Mouse (Mus musculus) hindbrain, embryonic 12.5 days (tissue): ENCODE data around the gene Creb3l2. TPM values are rescaled to one million over a fixed set of nuclear protein-coding genes. Genes with fewer than 3 reads are reported as not detected.
A peak's percentile ranks its signal among the peaks of the same experiment; 100 is the strongest.

Experiments used
- ATAC-seq: fragments of 200-750 bp; cut with Nextera tagmentation; 2 replicates; pipeline ENCODE4 v1.8.0; 2017; ENCODE audit warnings: moderate TSS enrichment; ENCODE audit not compliant: low FRiP score
- H3K27ac ChIP-seq: fragments of 300-500 bp; sonication (generic); 2 replicates; pipeline ENCODE4 v1.5.1; 2016; ENCODE audit warnings: mild to moderate bottlenecking
- H3K27me3 ChIP-seq: fragments of 300-500 bp; sonication (generic); 2 replicates; pipeline ENCODE4 v1.6.1; 2016; ENCODE audit warnings: mild to moderate bottlenecking
- H3K36me3 ChIP-seq: fragments of 300-500 bp; sonication (generic); 2 replicates; pipeline ENCODE4 v1.6.1; 2016; ENCODE audit warnings: mild to moderate bottlenecking
- H3K4me1 ChIP-seq: fragments of 300-500 bp; sonication (generic); 2 replicates; pipeline ENCODE4 v1.6.1; 2016
- H3K4me2 ChIP-seq: fragments of 300-500 bp; sonication (generic); replicated peaks from 2 replicates; pipeline ENCODE4 v1.6.1; 2016; ENCODE audit warnings: mild to moderate bottlenecking
- H3K4me3 ChIP-seq: fragments of 300-500 bp; sonication (generic); 2 replicates; pipeline ENCODE4 v1.5.1; 2016; ENCODE audit warnings: mild to moderate bottlenecking
- H3K9ac ChIP-seq: fragments of 300-500 bp; sonication (generic); 2 replicates; pipeline ENCODE4 v1.6.1; 2016; ENCODE audit warnings: mild to moderate bottlenecking, moderate library complexity
- H3K9me3 ChIP-seq: fragments of 300-500 bp; sonication (generic); replicated peaks from 2 replicates; pipeline ENCODE4 v1.6.1; 2016; ENCODE audit warnings: mild to moderate bottlenecking
- WGBS: fragments of 180-500 bp; shearing (Covaris S2); methylation state at CpG from one replicate; pipeline ENCODE4 v1.1.7; 2016; 5-methylcytosine and 5-hydroxymethylcytosine counted together
- polyA plus RNA-seq: library from polyadenylated mRNA; unstranded; fragments of >200 nt; fragmentation: Nextera tagmentation; extraction: Ambion mirVana; gene quantifications from 2 replicates; pipeline ENCODE4 v1.2.1, GENCODE M21; 2016

Gene Creb3l2
- polyA plus RNA-seq, 1 experiment from 2014 or later: 14.9 TPM

DNA sequence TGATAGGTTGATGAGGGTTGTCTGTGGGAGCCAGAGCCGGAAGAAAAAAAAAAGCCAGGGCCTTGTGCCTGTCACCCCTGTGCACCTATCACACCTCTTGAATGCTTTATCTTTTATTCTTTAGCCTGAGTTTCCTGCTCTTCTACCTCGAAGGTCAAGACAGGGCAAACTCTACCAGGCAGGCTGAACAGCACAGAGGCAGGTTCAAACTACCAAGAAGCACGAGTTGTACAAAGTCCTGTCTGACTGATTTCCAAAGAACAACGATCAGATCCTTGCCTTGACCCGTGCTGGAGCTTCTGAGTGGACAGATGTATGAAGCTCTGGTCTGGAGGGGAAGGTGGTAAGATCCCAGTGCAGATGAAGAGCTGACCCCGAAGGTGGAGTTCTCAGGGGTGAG is 20.8 kb downstream of the Creb3l2 start:
- H3K27ac ChIP-seq: no peak overlapping the region
- 88% methylated on average over 6 of the region's 6 CpGs for WGBS

DNA sequence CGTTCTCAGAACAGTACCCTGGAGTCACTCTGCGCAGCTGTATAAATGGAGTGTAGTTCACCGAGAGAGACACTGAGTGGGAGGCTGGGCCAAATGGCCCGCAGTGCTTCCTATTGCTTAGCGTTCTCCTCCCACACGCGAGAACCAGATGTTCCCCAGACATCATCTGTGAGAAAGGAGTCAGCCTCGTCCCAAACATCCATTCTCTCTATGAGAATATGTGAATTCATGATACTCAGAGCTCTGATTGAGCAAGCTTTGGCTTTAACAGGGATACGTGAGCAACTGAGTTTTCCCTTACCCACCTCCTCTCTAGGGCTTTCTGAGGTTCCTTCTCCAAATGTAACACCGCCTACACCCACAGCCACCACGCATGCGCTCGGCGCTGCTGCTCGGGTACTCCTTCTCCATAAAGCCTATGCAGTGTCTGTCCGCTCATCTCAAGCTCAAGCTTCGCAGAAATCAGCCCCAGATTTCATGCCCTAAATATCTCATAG is 22.5 kb downstream of the Creb3l2 start:
- Histone ChIP-seq H3K4me3 (no peak overlapping the region), H3K27ac (peak overlapping the region; percentile 1; the same call in 1 of the 2 replicates), H3K4me2 (no peak overlapping the region), H3K9ac (no peak overlapping the region), H3K9me3 (no peaks in the 10 kb centered on the region), H3K27me3 (no peaks in the 10 kb centered on the region), H3K4me1 (peaks cover 9% of the 10 kb centered on the region), H3K36me3 (no peaks in the 10 kb centered on the region)
- 78% methylated on average over 17 of the region's 17 CpGs for WGBS
- ATAC-seq: no peak

More for the DNA sequence above, 20.8 kb downstream of the Creb3l2 start:
- H3K4me2 ChIP-seq: no peak overlapping the region
- H3K36me3 ChIP-seq: no peaks in the 10 kb centered on the region
- H3K9ac ChIP-seq: no peak overlapping the region
- peaks cover 10% of the 10 kb centered on the region for H3K4me1 ChIP-seq
- no peak for ATAC-seq
- H3K27me3 ChIP-seq: no peaks in the 10 kb centered on the region
- H3K9me3 ChIP-seq: no peaks in the 10 kb centered on the region
- no peak overlapping the region for H3K4me3 ChIP-seq

DNA sequence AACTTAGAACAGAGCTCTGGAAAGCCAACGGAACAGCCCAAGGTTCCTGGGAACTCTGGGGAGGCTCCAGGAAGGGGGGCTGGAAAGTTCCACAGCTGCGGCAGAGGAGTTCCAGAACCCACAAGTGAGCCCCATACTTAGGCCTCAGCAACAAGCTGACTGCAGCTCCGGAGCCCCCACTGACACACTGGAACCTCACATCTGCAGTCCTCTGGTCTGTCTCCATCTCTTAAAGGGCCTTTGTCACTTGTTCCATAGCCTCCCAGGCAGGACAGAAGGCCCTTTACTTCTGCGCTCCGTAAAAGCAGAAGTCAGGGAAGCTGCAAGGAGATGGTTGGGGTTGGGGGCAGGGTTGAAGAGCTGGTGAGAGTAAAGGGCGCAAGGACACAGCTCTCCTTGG is 23.0 kb downstream of the Creb3l2 start:
- H3K9ac ChIP-seq: no peak overlapping the region
- no peak overlapping the region for H3K4me3 ChIP-seq
- H3K9me3 ChIP-seq: no peaks in the 10 kb centered on the region
- peaks cover 9% of the 10 kb centered on the region for H3K4me1 ChIP-seq
- peak overlapping the region; percentile 1; the same call in 1 of the 2 replicates for H3K27ac ChIP-seq
- ATAC-seq: no peak
- no peak overlapping the region for H3K4me2 ChIP-seq
- H3K36me3 ChIP-seq: no peaks in the 10 kb centered on the region
- H3K27me3 ChIP-seq: no peaks in the 10 kb centered on the region
- 63% methylated on average over 6 of the region's 6 CpGs for WGBS

DNA sequence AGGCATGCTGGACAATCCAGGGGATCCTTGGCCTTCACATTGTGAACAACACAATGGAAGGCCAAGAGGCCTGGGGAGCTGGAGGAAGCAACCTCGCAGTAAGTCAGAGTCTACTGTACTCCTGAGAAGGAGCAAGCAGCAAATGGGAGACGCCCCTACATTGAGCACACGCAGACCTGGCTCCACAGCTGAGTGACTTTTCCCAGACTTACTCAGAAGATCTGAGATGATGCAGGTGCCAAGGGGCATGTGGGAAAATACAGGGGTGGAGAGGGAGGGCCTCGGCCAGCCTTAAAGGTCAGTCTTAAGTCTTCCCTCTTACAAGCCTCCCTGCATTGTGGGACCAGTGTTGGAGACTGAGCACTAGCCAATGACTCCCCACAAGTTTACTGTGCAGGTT is 25.2 kb downstream of the Creb3l2 start:
- 76% methylated on average over 4 of the region's 4 CpGs for WGBS
- peaks cover 14% of the 10 kb centered on the region for H3K4me1 ChIP-seq
- H3K27ac ChIP-seq: no peak overlapping the region
- H3K9me3 ChIP-seq: no peaks in the 10 kb centered on the region
- H3K36me3 ChIP-seq: no peaks in the 10 kb centered on the region
- H3K27me3 ChIP-seq: no peaks in the 10 kb centered on the region
- no peak for ATAC-seq
- H3K4me2 ChIP-seq: no peak overlapping the region
- no peak overlapping the region for H3K4me3 ChIP-seq
- H3K9ac ChIP-seq: no peak overlapping the region

DNA sequence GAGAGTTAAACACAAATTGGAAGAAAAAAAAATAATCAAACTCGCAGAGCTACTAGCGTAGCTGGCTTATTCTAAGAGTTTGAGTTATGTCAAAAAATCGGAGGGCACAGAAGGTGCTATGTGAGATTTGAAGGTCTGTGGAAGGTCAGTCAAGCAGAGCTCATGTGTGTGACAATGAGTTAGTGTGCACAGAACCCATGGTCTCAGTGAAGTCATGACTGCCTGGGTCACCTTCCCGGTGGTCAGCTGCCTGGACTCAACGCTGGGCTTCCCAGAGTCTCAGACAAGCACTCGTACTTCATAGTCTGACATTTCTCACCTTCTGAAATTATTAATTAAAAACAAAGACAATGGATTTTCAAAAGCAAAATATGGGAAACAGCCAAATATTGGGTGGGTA is 26.4 kb downstream of the Creb3l2 start:
- Histone ChIP-seq H3K4me3 (no peak overlapping the region), H3K4me2 (no peak overlapping the region), H3K27ac (peak overlapping the region; percentile 9; the same call in 1 of the 2 replicates), H3K27me3 (no peaks in the 10 kb centered on the region), H3K36me3 (no peaks in the 10 kb centered on the region), H3K9ac (no peak overlapping the region), H3K9me3 (no peaks in the 10 kb centered on the region), H3K4me1 (peaks cover 14% of the 10 kb centered on the region)
- no peak for ATAC-seq
- 73% methylated on average over 6 of the region's 6 CpGs for WGBS

DNA sequence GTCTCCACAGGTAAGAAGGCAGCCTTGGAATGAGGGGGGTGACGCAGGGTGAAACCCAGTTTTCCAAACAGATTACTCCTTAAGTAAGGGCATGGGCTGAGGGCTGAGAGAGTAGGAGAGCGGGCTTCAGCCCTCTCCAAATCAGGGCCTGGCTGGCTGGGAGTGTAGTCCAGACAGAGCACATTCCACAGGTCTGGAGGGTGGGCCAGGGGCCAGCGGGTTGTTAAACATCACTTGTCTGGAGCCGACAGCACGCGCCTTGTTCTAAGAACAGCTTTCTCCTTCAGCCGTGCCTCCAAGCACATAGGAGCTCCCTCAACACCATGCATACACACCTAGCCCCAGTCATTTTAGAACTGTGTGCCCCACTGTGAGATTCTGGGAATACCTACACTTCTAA is 26.9 kb downstream of the Creb3l2 start:
- Histone ChIP-seq H3K4me3 (no peak overlapping the region), H3K36me3 (no peaks in the 10 kb centered on the region), H3K9me3 (no peaks in the 10 kb centered on the region), H3K27ac (0 out of 2 replicates have a peak overlapping the region, but pooled peaks have one; percentile 4), H3K27me3 (no peaks in the 10 kb centered on the region), H3K4me1 (peaks cover 13% of the 10 kb centered on the region), H3K4me2 (no peak overlapping the region), H3K9ac (no peak overlapping the region)
- 45% methylated on average over 7 of the region's 7 CpGs for WGBS
- no peak for ATAC-seq

DNA sequence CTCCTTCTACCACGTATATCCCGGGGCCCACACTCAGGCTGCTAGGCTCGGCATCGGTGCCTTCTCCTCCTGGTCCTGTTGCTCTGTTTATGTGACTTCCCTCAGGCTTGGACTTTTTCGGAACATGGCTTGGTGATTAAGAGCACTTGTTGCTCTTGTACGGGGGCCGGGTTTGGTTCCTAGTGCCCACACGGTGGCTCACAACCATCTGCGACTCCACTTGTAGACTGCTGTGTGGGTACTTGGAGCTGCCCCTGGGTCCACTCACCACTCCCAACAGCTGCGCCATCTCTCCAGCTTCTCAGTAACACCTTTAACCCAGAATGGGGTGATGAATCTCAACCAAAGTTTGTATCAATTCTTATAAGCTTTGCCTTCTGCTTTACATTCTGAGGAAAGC is 27.4 kb downstream of the Creb3l2 start:
- ATAC-seq: no peak
- Histone ChIP-seq H3K27ac (0 out of 2 replicates have a peak overlapping the region, but pooled peaks have one; percentile 4), H3K36me3 (no peaks in the 10 kb centered on the region), H3K27me3 (no peaks in the 10 kb centered on the region), H3K4me2 (no peak overlapping the region), H3K9me3 (no peaks in the 10 kb centered on the region), H3K4me3 (no peak overlapping the region), H3K9ac (no peak overlapping the region), H3K4me1 (peaks cover 11% of the 10 kb centered on the region)
- 89% methylated on average over 10 of the region's 10 CpGs for WGBS

DNA sequence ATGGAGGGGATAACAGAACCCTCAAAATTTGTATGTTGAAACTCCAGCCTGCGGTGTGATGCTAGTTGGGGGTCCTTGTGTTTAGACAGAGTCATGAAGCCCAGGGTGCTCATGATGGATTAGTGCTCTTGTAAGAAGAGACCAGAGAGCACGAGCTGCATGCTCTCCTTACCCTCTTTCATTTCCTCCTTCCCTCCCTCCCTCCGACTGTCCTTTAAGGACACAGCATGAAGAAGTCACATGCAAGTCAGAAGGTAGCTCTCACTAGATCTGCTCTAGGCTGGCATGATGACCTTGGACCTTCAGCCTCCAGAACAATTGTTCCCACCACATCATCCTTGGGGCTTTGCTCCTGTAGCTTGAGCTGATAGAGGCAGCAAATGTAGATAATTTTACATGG is 30.2 kb downstream of the Creb3l2 start:
- H3K36me3 ChIP-seq: no peaks in the 10 kb centered on the region
- peaks cover 7% of the 10 kb centered on the region for H3K4me1 ChIP-seq
- H3K4me2 ChIP-seq: no peak overlapping the region
- no peak overlapping the region for H3K9ac ChIP-seq
- H3K27ac ChIP-seq: no peak overlapping the region
- no peaks in the 10 kb centered on the region for H3K27me3 ChIP-seq
- 60% methylated on average over 3 of the region's 3 CpGs for WGBS
- H3K9me3 ChIP-seq: no peaks in the 10 kb centered on the region
- H3K4me3 ChIP-seq: no peak overlapping the region
- no peak for ATAC-seq

DNA sequence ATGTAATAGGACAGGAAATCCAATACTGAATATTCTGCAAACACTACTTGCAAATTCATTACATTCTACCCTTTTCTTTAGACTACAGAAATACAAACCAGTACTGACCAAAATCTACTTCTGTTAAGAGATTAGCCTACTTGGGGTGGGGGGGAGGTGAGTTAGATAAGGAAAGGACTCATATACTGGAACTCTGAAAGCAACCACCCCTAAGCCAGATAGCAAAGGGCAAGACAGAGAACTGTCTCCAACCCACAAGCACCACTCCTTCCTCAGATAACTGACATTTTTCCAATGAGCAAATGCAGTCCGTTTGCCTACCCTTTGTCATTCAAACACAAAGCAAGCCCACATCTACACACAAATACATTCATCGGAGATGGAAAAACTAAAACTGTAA is 32.1 kb downstream of the Creb3l2 start:
- 91% methylated on average over 2 of the region's 2 CpGs for WGBS
- Histone ChIP-seq H3K27me3 (no peaks in the 10 kb centered on the region), H3K4me2 (no peak overlapping the region), H3K4me3 (no peak overlapping the region), H3K9me3 (no peaks in the 10 kb centered on the region), H3K27ac (no peak overlapping the region), H3K4me1 (peaks cover 5% of the 10 kb centered on the region), H3K36me3 (no peaks in the 10 kb centered on the region), H3K9ac (no peak overlapping the region)
- ATAC-seq: no peak

DNA sequence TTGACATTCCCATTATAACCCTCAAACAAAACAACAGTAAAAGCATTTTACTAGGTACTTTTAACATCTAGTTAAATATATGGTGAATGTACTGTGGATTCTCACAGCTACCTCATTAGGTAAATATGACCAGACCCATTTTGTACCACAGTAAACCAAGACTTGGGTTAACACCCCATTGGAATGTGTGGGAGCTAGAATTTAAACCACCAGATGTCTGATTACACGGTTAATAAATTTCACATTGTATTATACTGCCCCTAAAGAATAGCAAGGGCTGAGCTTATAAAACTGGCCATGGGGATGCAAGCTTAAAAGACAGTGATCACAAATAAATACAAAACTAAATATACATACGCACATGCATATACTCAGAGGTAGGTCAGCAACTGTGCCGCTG is 34.1 kb downstream of the Creb3l2 start:
- ATAC-seq: no peak
- Histone ChIP-seq H3K9ac (no peak overlapping the region), H3K4me3 (no peak overlapping the region), H3K36me3 (no peaks in the 10 kb centered on the region), H3K4me2 (no peak overlapping the region), H3K27ac (no peak overlapping the region), H3K27me3 (no peaks in the 10 kb centered on the region), H3K4me1 (peaks cover 11% of the 10 kb centered on the region), H3K9me3 (no peaks in the 10 kb centered on the region)
- WGBS: 95% methylated on average over 3 of the region's 3 CpGs

DNA sequence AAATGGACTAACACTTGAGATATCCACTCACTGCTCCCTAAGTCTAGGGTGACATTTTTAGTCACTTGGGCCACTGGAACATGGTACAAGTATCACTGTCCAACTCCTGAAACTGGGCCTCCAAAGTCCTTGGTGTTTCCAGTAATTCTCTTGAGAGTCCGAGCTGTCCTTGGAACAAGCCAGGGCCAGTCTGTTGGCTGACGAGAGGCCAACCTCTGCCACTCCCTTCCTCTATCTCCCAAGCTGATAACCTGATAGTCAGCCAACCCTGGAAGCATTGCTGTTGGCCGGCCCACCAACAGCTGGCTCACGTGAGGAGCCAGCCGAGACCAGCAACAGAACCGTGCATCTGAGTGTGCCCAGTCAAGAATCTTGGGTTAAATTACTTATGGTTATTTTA is 35.0 kb downstream of the Creb3l2 start:
- 94% methylated on average over 6 of the region's 6 CpGs for WGBS
- Histone ChIP-seq H3K4me3 (no peak overlapping the region), H3K9me3 (no peaks in the 10 kb centered on the region), H3K27ac (no peak overlapping the region), H3K4me2 (no peak overlapping the region), H3K36me3 (no peaks in the 10 kb centered on the region), H3K4me1 (peaks cover 6% of the 10 kb centered on the region), H3K9ac (no peak overlapping the region), H3K27me3 (no peaks in the 10 kb centered on the region)
- no peak for ATAC-seq

DNA sequence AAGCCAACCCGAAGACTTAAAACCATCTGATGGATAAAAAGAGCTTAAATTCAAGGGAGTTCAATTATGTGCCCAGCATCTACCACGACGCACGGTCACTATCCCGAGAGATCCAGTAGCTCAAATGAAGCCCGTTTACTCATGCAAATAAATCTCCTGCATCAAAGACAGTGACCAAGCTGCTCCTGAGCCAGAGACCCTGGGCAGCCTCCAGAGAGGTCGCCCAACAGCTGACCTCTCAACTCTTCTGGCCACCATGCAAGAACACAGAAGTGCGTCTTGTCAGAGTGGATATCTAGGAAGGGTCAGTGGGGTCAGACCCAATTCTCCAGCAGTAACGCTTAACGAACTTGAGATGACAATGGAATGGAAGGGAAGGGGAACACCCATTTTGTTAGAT is 35.9 kb downstream of the Creb3l2 start:
- Histone ChIP-seq H3K4me1 (peaks cover 13% of the 10 kb centered on the region), H3K27ac (no peak overlapping the region), H3K27me3 (no peaks in the 10 kb centered on the region), H3K4me2 (no peak overlapping the region), H3K4me3 (no peak overlapping the region), H3K9ac (no peak overlapping the region), H3K9me3 (no peaks in the 10 kb centered on the region), H3K36me3 (no peaks in the 10 kb centered on the region)
- ATAC-seq: no peak
- 67% methylated on average over 10 of the region's 10 CpGs for WGBS

DNA sequence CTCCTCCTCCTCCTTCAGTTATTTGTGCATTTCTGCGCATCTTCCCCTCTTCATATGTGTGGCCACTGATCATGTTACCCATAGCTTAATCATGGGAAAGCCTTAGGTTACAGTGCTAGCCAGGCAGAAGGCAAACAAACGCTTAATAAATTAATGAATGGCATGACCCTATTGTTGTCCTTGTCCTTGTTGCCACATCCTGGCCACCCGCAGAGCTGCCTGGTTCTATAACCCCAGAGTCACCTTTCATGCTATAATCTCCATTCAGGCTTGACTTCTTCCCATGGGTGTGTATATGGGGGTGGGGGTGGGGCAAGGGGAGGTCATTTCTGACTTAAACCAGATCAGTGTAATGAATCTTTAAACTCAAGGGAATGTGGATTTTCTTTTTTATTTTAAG is 37.6 kb downstream of the Creb3l2 start:
- no peak overlapping the region for H3K9ac ChIP-seq
- WGBS: 39% methylated on average over 3 of the region's 3 CpGs
- H3K4me3 ChIP-seq: no peak overlapping the region
- H3K27me3 ChIP-seq: no peaks in the 10 kb centered on the region
- H3K4me1 ChIP-seq: peaks cover 13% of the 10 kb centered on the region
- H3K9me3 ChIP-seq: no peaks in the 10 kb centered on the region
- H3K4me2 ChIP-seq: no peak overlapping the region
- no peaks in the 10 kb centered on the region for H3K36me3 ChIP-seq
- peak overlapping the region; percentile 23; the same call in 1 of the 2 replicates for H3K27ac ChIP-seq
- ATAC-seq: no peak
